Mouse (Mus musculus): Measurements from ENCODE around the gene Oip5.

DNA sequence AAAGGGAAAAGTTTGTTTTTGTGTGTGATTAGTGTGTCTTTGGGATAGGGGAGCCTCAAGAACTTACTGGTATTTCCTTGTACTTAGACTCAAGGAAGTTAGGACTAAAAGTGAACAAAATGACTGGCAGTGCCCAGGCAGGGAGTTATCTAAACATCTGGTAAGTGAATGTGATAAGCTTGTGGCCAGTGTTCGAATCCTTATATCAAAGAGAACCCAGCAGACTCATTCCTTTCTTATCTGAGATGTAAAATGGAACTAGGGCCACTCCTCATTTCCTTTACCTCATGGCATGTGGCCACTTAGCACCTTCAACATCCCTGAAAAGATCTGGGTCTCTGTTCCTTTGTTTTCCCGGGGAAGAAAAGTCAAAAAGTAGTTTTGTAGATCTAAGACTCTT is 14.4 kb downstream of the Oip5 start:
- TF ChIP-seq CTCF (IDR thresholded peaks at IDR 0.05; ENCODE audit: extremely low read depth, insufficient read depth, low read length): no peak
- no peak for TF ChIP-seq POLR2A (IDR thresholded peaks at IDR 0.05; ENCODE audit: extremely low read depth, insufficient read depth, low read length)

Data from cortical plate, adult 2 months (tissue).